Mouse (Mus musculus) layer of hippocampus, adult 2 months (tissue): ENCODE measurements around the gene Icmt. TPM values are rescaled to one million over a fixed set of nuclear protein-coding genes. Genes with fewer than 3 reads are reported as not detected.
A peak's percentile ranks its signal among the peaks of the same experiment; 100 is the strongest.

ENCODE experiments used
- DNase-seq, 2 experiments: peaks; one replicate each; pipeline ENCODE4 v3.0.0; 2022; ENCODE audit warnings: low spot score in 2 of 2
- H3K27ac ChIP-seq: fragments of 200-600 bp; 2 replicates; pipeline ENCODE4 v1.8.1; 2022
- H3K4me3 ChIP-seq: fragments of 200-600 bp; 2 replicates; pipeline ENCODE4 v1.8.1; 2022; ENCODE audit warnings: mild to moderate bottlenecking
- CTCF ChIP-seq: fragments of 200-600 bp; conservative IDR thresholded peaks from 2 replicates; pipeline ENCODE4 v1.8.1; 2022; ENCODE audit warnings: antibody characterized with exemption, mild to moderate bottlenecking, moderate library complexity
- long read RNA-seq, 2 experiments: library from polyadenylated mRNA; stranded (forward); transcript quantifications; one replicate each; pipeline ENCODE4 v2.0.0; 2021; ENCODE audit warnings: borderline mapping rate in 2 of 2
- total RNA-seq, 2 experiments: library from RNA; stranded (reverse); gene quantifications; 2 replicates each; pipeline ENCODE4 v1.2.3; 2021

Icmt gene
- 10 to 100 TPM; 42.3 to 43.0 TPM for total RNA-seq
- long read RNA-seq, experiment 1, full-length matches to known transcripts: 23 of 33 reads
- long read RNA-seq, experiment 1, partial matches to known transcripts: 8 of 33 reads
- long read RNA-seq, experiment 1, other reads (novel, unspliced or antisense): 2 of 33 reads
- long read RNA-seq, experiment 2, full-length matches to known transcripts: 56 of 77 reads
- long read RNA-seq, experiment 2, partial matches to known transcripts: 15 of 77 reads
- long read RNA-seq, experiment 2, other reads (novel, unspliced or antisense): 6 of 77 reads

- Histone ChIP-seq H3K27ac (peak within 1 kb of the TSS; percentile 79), H3K4me3 (peak within 1 kb of the TSS; percentile 93)
- peak; percentile 99 to 100 for DNase-seq
- no peak for TF ChIP-seq CTCF
Observed at GRCm38 (mm10) chr4:152296874-152297861, at the start of gene Icmt. Gene Icmt, plus strand, starts transcription at chr4:152297227.

- no peak overlapping the region for H3K27ac ChIP-seq
- no peak for DNase-seq
- TF ChIP-seq CTCF: no peak; the same call in 1 of the 2 replicates
- H3K4me3 ChIP-seq: no peak overlapping the region
Observed at GRCm38 (mm10) chr4:152250615-152251014, 46.4 kb upstream of the Icmt start.

DNA sequence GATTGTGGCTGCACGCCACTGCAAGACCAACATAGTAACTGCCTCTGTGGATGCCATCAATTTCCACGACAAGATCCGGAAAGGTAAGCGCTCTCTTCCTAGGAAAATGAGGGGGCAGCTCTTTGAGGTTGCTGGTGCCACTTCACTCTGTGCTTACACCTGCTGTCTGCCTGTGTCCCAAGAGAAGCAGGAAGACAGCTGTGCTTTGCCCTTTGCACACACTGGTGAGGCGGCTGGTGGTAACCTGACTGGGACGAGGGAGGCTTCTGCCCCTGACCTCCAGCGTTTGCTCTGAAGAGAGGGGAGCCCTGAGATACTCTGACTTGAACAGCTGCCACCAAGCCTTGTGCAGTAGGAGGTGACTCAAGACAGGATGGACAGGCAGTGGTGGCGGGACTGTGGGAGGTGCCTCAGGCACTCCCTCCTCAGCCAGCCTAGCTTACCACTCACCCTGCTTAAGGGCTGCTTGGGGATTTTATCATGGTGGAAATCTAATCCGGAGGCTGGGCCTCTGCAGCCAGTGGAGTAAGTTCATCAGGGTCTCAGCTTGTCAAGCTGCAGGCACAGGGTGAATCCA, 43.8 kb upstream of the Icmt start:
- DNase-seq: no peak
- TF ChIP-seq CTCF: no peak
- no peak overlapping the region for H3K4me3 ChIP-seq
- no peak overlapping the region for H3K27ac ChIP-seq

GRCm38 (mm10) chr4:152257070-152257469, 40.0 kb upstream of the Icmt start:
- TF ChIP-seq CTCF: no peak
- DNase-seq: peak; percentile 81 to 82
- Histone ChIP-seq H3K4me3 (no peak overlapping the region), H3K27ac (no peak overlapping the region)

GRCm38 (mm10) chr4:152260451-152260850, 36.6 kb upstream of the Icmt start:
- Histone ChIP-seq H3K4me3 (no peak overlapping the region), H3K27ac (no peak overlapping the region)
- DNase-seq: no peak
- TF ChIP-seq CTCF: no peak

DNA sequence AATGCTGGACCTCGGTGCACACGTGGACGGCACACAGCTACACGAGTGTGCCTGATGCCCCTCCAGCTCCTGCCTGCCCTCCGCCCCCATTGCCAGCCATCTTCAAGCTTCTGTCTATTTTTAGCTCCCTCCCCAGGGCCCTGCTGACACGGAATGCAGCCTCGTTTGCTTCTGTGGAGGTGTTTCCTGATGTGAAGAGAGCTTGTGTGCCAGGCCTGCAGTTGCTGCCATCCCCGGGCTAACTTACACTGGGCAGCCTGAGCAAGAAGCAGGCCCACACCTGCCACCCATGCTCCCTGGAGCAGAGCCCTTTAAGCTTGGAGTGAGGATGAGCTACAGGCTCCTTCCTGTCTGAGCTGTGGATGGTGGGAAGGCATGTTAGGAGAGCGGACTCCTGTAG, 34.8 kb upstream of the Icmt start:
- TF ChIP-seq CTCF: no peak
- no peak for DNase-seq

DNA sequence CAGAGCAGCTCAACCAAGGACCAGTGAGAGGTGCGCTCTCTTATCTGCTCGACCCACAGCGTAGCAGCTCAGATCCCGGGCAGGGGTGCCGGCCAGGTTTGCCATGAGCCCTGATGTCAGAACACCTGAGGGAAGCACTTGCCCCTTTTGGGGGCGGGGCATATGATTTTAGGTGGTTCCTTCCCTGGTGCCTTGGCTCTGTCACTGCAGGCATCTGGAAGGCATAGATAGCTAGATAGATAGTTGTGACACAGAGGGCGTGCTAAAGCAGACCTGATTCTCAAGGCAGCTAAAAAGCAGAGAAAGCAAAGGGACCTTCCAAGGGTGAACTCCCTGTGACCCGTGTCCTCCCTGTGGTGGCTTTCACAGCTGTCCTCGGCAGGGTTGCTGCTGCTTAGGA, 33.9 kb upstream of the Icmt start:
- H3K27ac ChIP-seq: no peak overlapping the region
- no peak for TF ChIP-seq CTCF
- no peak for DNase-seq
- H3K4me3 ChIP-seq: no peak overlapping the region

More for the DNA sequence above, 34.8 kb upstream of the Icmt start:
- H3K27ac ChIP-seq: no peak overlapping the region
- H3K4me3 ChIP-seq: no peak overlapping the region

GRCm38 (mm10) chr4:152263512-152264176, 33.4 kb upstream of the Icmt start:
- H3K4me3 ChIP-seq: no peak overlapping the region
- H3K27ac ChIP-seq: peak overlapping the region; percentile 25; the same call in 1 of the 2 replicates
- no peak for TF ChIP-seq CTCF
- DNase-seq: no peak

GRCm38 (mm10) chr4:152264177-152264530, 32.9 kb upstream of the Icmt start:
- Histone ChIP-seq H3K27ac (peak overlapping the region; percentile 25; the same call in 1 of the 2 replicates), H3K4me3 (no peak overlapping the region)
- no peak for DNase-seq
- TF ChIP-seq CTCF: no peak

- peak overlapping the region; percentile 25; the same call in 1 of the 2 replicates for H3K27ac ChIP-seq
- DNase-seq: no peak
- TF ChIP-seq CTCF: peak; percentile 61
Observed at GRCm38 (mm10) chr4:152264867-152265568, 32.0 kb upstream of the Icmt start.

GRCm38 (mm10) chr4:152265791-152266190, 31.2 kb upstream of the Icmt start:
- no peak for TF ChIP-seq CTCF
- H3K27ac ChIP-seq: peak overlapping the region; percentile 49
- no peak for DNase-seq
- no peak overlapping the region for H3K4me3 ChIP-seq

More at GRCm38 (mm10) chr4:152264867-152265568, 32.0 kb upstream of the Icmt start:
- no peak overlapping the region for H3K4me3 ChIP-seq
